Mouse (Mus musculus) spleen, adult 2 months (tissue): ENCODE results near the gene Cyba.

Experiments used
- CTCF ChIP-seq: fragments of 200-500 bp; IDR thresholded peaks from 2 replicates; pipeline ENCODE4 v1.5.1; 2011; ENCODE audit warnings: mild to moderate bottlenecking, inconsistent platforms; ENCODE audit not compliant: insufficient read depth, insufficient read length, insufficient replicate concordance; ENCODE audit errors: extremely low read depth
- POLR2A ChIP-seq: fragments of 200-500 bp; IDR thresholded peaks from 2 replicates; pipeline ENCODE4 v1.6.1; 2011; ENCODE audit warnings: low read depth, low read length, inconsistent platforms

GRCm38 (mm10) chr8:122444058-122444748 is 11.5 kb upstream of the Cyba start:
- TF ChIP-seq CTCF (no peak), POLR2A (no peak)
